Mouse (Mus musculus): Measurements from ENCODE around the gene Gata5. TPM values are rescaled to one million over a fixed set of nuclear protein-coding genes. Genes with fewer than 3 reads are reported as not detected.

The Gata5 gene
- polyA plus RNA-seq, 1 experiment from 2014 or later = 0.06 TPM

DNA sequence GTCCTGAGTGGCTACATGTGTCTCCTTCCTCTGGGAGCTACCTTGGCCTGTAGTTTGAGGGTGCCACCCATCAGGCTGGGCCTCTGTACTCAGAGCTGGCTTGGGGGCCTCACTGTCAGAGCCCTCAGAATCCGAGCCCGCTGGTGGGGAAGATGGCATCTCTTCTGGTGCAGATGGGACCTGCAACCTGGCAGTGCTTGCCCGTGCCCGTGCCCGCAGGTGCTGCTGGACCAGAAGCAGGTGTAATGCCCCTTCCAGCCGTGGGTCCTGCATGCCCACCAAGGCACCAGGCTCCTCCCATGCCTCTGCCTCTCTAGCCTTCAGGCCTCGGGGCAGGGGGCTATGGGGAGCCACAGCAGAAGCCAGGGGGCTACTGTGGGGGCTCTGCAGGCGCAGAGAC is 55.2 kb downstream of the Gata5 start:
- Histone ChIP-seq H3K36me3 (no peaks in the 10 kb centered on the region), H3K4me1 (0 out of 2 replicates have a peak, but pooled peaks cover 14% of the 10 kb centered on the region), H3K9ac (no peak overlapping the region), H3K9me3 (no peaks in the 10 kb centered on the region), H3K27ac (no peak overlapping the region), H3K4me2 (replicated peaks) (no peak overlapping the region), H3K4me3 (no peak overlapping the region), H3K27me3 (0 out of 2 replicates have a peak, but pooled peaks cover 3% of the 10 kb centered on the region)
- no peak for ATAC-seq (ENCODE audit: low FRiP score, low read depth)
- WGBS = 78% methylated on average over 8 of the region's 8 CpGs

DNA sequence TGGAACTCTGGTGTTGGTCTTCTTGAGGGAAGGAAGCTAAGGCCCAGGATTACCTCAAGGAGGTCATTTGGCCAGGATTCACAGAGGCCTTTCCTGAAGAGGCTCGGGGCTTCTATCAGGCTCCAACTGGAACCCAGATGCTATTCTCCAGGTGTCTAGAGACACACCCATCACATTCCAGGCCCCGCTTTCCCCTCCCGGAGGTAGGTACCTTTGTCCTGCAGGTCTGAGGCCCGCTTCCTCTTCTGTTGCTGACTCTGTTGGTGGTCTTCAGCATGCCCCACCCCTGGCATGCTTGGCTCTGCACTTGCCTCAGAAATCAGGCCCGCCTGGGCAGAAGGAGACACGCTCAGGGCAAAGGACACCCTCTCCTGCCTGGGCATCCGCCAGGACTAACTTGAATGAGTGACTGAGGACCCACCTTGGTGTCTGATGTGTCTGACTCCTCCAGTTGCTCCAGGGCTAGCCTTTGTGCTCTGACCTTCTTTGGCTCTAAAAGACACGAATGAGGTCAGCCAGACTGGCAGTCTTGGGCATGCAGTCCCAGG is 56.7 kb downstream of the Gata5 start:
- H3K4me1 ChIP-seq = peaks cover 17% of the 10 kb centered on the region; the same call in 1 of the 2 replicates
- no peak overlapping the region for H3K9ac ChIP-seq
- 70% methylated on average over 8 of the region's 8 CpGs for WGBS
- no peak overlapping the region for H3K4me2 ChIP-seq (replicated peaks)
- H3K9me3 ChIP-seq = no peaks in the 10 kb centered on the region
- ATAC-seq (ENCODE audit: low FRiP score, low read depth) = no peak
- H3K27ac ChIP-seq = no peak overlapping the region
- no peaks in the 10 kb centered on the region for H3K36me3 ChIP-seq
- H3K27me3 ChIP-seq = 0 out of 2 replicates have a peak, but pooled peaks cover 3% of the 10 kb centered on the region
- no peak overlapping the region for H3K4me3 ChIP-seq

DNA sequence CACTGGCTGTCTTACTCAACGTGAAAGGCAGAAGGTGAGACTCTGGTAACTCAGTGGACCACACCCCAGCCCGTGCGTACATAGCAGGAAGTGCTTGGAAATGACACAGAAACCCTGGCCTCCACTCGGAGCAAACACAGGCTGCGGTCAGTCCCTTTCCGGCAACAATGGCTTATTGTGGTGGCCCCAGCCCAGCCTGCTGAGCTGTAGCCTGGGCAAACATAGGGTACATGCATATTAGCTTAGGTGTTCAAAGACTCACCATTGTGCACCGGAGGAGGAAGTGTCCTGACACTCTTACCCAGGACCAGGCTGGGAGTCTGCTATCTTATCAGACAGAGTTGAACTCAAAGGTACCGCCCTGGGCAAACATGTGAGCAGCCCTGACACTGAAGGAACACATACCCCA is 57.6 kb downstream of the Gata5 start:
- H3K4me2 ChIP-seq (replicated peaks) = no peak overlapping the region
- no peak overlapping the region for H3K27ac ChIP-seq
- peaks cover 27% of the 10 kb centered on the region for H3K4me1 ChIP-seq
- ATAC-seq (ENCODE audit: low FRiP score, low read depth) = no peak
- H3K4me3 ChIP-seq = no peak overlapping the region
- no peaks in the 10 kb centered on the region for H3K36me3 ChIP-seq
- 69% methylated on average over 8 of the region's 8 CpGs for WGBS
- H3K27me3 ChIP-seq = 0 out of 2 replicates have a peak, but pooled peaks cover 3% of the 10 kb centered on the region
- H3K9me3 ChIP-seq = no peaks in the 10 kb centered on the region
- H3K9ac ChIP-seq = no peak overlapping the region

DNA sequence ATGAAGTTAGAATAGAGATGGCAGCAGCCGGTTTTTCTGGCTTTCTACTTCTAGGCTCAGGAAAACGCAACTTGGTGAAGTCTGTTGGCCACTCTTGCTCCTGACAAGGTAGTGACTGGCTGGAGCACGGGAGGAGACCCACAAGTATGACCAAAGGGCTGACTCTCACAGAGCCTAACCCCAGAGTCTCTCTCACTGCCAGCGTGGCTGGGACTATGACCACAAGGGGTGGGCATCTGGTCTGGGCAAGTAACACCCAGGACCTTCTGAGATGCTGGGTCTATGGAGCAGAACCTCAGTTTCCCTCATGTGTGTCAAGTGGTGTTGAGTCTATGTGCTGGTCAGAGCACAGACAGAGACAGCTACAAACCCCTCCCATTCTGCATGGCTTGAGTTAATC is 58.1 kb downstream of the Gata5 start:
- H3K36me3 ChIP-seq = no peaks in the 10 kb centered on the region
- peak overlapping the region; percentile 34; the same call in 1 of the 2 replicates for H3K4me2 ChIP-seq (replicated peaks)
- H3K27ac ChIP-seq = no peak overlapping the region
- H3K27me3 ChIP-seq = 0 out of 2 replicates have a peak, but pooled peaks cover 3% of the 10 kb centered on the region
- no peaks in the 10 kb centered on the region for H3K9me3 ChIP-seq
- WGBS = 49% methylated on average over 4 of the region's 4 CpGs
- H3K4me1 ChIP-seq = peaks cover 31% of the 10 kb centered on the region
- no peak overlapping the region for H3K9ac ChIP-seq
- no peak for ATAC-seq (ENCODE audit: low FRiP score, low read depth)
- no peak overlapping the region for H3K4me3 ChIP-seq

DNA sequence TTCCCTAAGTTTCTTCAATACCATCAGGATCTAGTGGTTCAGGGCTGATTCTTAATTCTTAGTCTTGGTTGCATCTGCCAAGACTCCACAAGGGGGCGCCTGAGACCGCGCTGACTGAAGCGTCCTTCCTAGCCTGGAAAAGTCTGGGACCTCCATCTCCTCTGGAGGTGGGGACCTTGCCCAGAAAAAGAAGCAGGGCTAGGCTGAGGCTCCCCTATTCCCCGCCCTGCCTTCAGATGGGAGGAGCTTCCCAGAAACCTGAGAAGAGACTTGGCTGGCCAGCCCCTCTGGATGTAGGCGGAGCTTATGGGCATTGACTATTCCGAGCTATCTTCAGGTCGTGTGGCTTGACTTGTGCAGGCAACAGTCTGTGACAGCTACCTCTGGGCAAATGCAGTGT is 58.7 kb downstream of the Gata5 start:
- no peak overlapping the region for H3K4me3 ChIP-seq
- peak; percentile 68 for ATAC-seq (ENCODE audit: low FRiP score, low read depth)
- 0 out of 2 replicates have a peak, but pooled peaks cover 3% of the 10 kb centered on the region for H3K27me3 ChIP-seq
- H3K9ac ChIP-seq = no peak overlapping the region
- peaks cover 37% of the 10 kb centered on the region for H3K4me1 ChIP-seq
- no peaks in the 10 kb centered on the region for H3K9me3 ChIP-seq
- WGBS = under 1% methylated on average over 8 of the region's 8 CpGs
- H3K27ac ChIP-seq = no peak overlapping the region
- no peaks in the 10 kb centered on the region for H3K36me3 ChIP-seq
- peak overlapping the region; percentile 34 for H3K4me2 ChIP-seq (replicated peaks)

Other genes starting within 250 kb of the Gata5 start
- gene Hrh3, start 230.2 kb downstream of the Gata5 start, polyA plus RNA-seq (2015; fragmentation: Nextera tagmentation; extraction: Ambion mirVana) = not detected in 2 replicates
- 38.7 and 40.1 TPM in 2 replicates for gene Osbpl2, start 215.4 kb downstream of the Gata5 start, polyA plus RNA-seq (2015; fragmentation: Nextera tagmentation; extraction: Ambion mirVana)
- 196 and 199 TPM in 2 replicates for gene Adrm1, start 163.2 kb downstream of the Gata5 start, polyA plus RNA-seq (2015; fragmentation: Nextera tagmentation; extraction: Ambion mirVana)
- 15.6 and 15.8 TPM in 2 replicates for gene Lama5, start 108.8 kb downstream of the Gata5 start, polyA plus RNA-seq (2015; fragmentation: Nextera tagmentation; extraction: Ambion mirVana)
- gene Rps21, start 77.3 kb downstream of the Gata5 start, polyA plus RNA-seq (2015; fragmentation: Nextera tagmentation; extraction: Ambion mirVana) = 572 and 605 TPM in 2 replicates
- gene Cables2, start 61.2 kb downstream of the Gata5 start, polyA plus RNA-seq (2015; fragmentation: Nextera tagmentation; extraction: Ambion mirVana) = 14.7 and 16.6 TPM in 2 replicates
- gene Rbbp8nl, start 44.8 kb downstream of the Gata5 start, polyA plus RNA-seq (2015; fragmentation: Nextera tagmentation; extraction: Ambion mirVana) = 1.00 and 1.2 TPM in 2 replicates
- 0.40 and 0.90 TPM in 2 replicates for gene Slco4a1, start 121.5 kb upstream of the Gata5 start, polyA plus RNA-seq (2015; fragmentation: Nextera tagmentation; extraction: Ambion mirVana)
- gene Ntsr1, start 165.3 kb upstream of the Gata5 start, polyA plus RNA-seq (2015; fragmentation: Nextera tagmentation; extraction: Ambion mirVana) = 0.29 and 0.36 TPM in 2 replicates
- 35.0 and 39.2 TPM in 2 replicates for gene Mrgbp, start 246.6 kb upstream of the Gata5 start, polyA plus RNA-seq (2015; fragmentation: Nextera tagmentation; extraction: Ambion mirVana)

Data from limb, embryonic 13.5 days (tissue).